Mouse (Mus musculus) limb, embryonic 13.5 days (tissue): ENCODE data around the gene Mia3. TPM values are rescaled to one million over a fixed set of nuclear protein-coding genes. Genes with fewer than 3 reads are reported as not detected.
A peak's percentile ranks its signal among the peaks of the same experiment; 100 is the strongest.
"Not testable (repeated sequence)": the region's sequence is repeated elsewhere in the genome, so short reads cannot be mapped to it uniquely, and the experiment has no call there.

Experiments
- ATAC-seq: fragments of 200-750 bp; cut with Nextera tagmentation; 2 replicates; pipeline ENCODE4 v1.8.0; 2017; ENCODE audit warnings: low read depth, moderate number of reproducible peaks, moderate TSS enrichment; ENCODE audit not compliant: low FRiP score
- H3K27ac ChIP-seq: fragments of 300-500 bp; sonication (generic); 2 replicates; pipeline ENCODE4 v1.5.1; 2015; ENCODE audit warnings: inconsistent platforms, mild to moderate bottlenecking, moderate library complexity
- H3K27me3 ChIP-seq: fragments of 300-500 bp; sonication (generic); 2 replicates; pipeline ENCODE4 v1.6.1; 2015; ENCODE audit warnings: mild to moderate bottlenecking, inconsistent platforms
- H3K36me3 ChIP-seq: fragments of 300-500 bp; sonication (generic); 2 replicates; pipeline ENCODE4 v1.6.1; 2015; ENCODE audit warnings: inconsistent platforms, mild to moderate bottlenecking, moderate library complexity
- H3K4me1 ChIP-seq: fragments of 300-500 bp; sonication (generic); 2 replicates; pipeline ENCODE4 v1.6.1; 2015; ENCODE audit warnings: inconsistent platforms
- H3K4me2 ChIP-seq: fragments of 300-500 bp; sonication (generic); replicated peaks from 2 replicates; pipeline ENCODE4 v1.6.1; 2015; ENCODE audit warnings: inconsistent platforms, mild to moderate bottlenecking, moderate library complexity
- H3K4me3 ChIP-seq: fragments of 300-500 bp; sonication (generic); 2 replicates; pipeline ENCODE4 v1.5.1; 2015; ENCODE audit warnings: moderate library complexity, mild to moderate bottlenecking, inconsistent platforms
- H3K9ac ChIP-seq: fragments of 300-500 bp; sonication (generic); 2 replicates; pipeline ENCODE4 v1.6.1; 2015; ENCODE audit warnings: mild to moderate bottlenecking, inconsistent platforms
- H3K9me3 ChIP-seq: fragments of 300-500 bp; sonication (generic); 2 replicates; pipeline ENCODE4 v1.6.1; 2016; ENCODE audit warnings: inconsistent platforms
- WGBS: fragments of 180-500 bp; shearing (Covaris S2); methylation state at CpG from one replicate; pipeline ENCODE4 v1.1.7; 2015; 5-methylcytosine and 5-hydroxymethylcytosine counted together
- polyA plus RNA-seq: library from polyadenylated mRNA; unstranded; fragments of >200 nt; fragmentation: Nextera tagmentation; extraction: Ambion mirVana; gene quantifications from 2 replicates; pipeline ENCODE4 v1.2.1, GENCODE M21; 2015

Mia3 gene
- polyA plus RNA-seq, 1 experiment from 2014 or later = 131 TPM

GRCm38 (mm10) chr1:183327171-183327570 lies 42.2 kb downstream of the Mia3 start:
- no peaks in the 10 kb centered on the region for H3K4me1 ChIP-seq
- no peaks in the 10 kb centered on the region for H3K27me3 ChIP-seq
- no peak overlapping the region for H3K9ac ChIP-seq
- no peak overlapping the region for H3K4me2 ChIP-seq
- H3K9me3 ChIP-seq = 0 out of 2 replicates have a peak, but pooled peaks cover 4% of the 10 kb centered on the region
- WGBS = 92% methylated on average over 8 of the region's 8 CpGs
- peaks cover 89% of the 10 kb centered on the region for H3K36me3 ChIP-seq
- H3K4me3 ChIP-seq = no peak overlapping the region
- ATAC-seq = no peak
- no peak overlapping the region for H3K27ac ChIP-seq

DNA sequence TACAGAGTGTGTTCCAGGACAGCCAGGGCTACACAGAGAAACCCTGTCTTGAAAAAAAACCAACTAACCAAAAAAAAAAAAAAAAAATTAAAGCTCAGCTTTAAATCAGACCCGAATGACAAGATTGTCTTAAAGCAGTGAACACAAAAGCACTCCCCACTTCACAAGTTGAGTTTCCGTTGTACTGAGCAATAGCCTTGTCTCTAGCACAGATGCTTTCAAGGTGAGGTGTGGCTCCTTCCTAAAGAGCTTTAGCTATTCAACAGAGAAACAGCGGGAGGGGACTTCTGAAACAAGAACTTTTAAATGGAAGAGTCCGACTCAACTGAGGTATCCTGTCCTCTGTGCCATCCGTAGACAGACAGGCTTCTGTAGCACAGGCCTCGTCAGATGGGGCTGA lies 44.9 kb downstream of the Mia3 start:
- no peak overlapping the region for H3K4me3 ChIP-seq
- ATAC-seq = no peak
- 0 out of 2 replicates have a peak, but pooled peaks cover 4% of the 10 kb centered on the region for H3K9me3 ChIP-seq
- H3K27ac ChIP-seq = no peak overlapping the region
- no peak overlapping the region for H3K4me2 ChIP-seq
- WGBS = 94% methylated on average over 6 of the region's 6 CpGs
- H3K9ac ChIP-seq = no peak overlapping the region
- H3K36me3 ChIP-seq = peaks cover 88% of the 10 kb centered on the region
- no peaks in the 10 kb centered on the region for H3K27me3 ChIP-seq
- H3K4me1 ChIP-seq = no peaks in the 10 kb centered on the region

DNA sequence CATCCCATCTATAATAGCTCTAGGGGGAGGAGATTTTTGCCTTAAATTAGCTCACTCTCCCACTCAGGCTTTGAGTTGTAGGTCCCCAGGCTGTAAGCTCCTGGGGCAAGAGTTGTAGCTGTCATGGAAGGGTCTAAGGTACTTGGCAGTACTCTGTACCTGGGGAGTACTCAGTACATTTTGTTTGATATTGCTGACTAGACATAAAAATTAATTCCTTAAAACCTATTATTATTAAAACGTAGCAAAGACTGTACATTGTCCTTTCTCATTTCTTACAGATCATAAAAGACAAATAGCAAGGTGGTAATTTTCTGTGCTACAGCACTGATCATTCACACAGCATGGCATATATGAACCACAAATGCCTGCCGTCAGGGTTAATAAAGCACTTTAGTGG lies 45.4 kb downstream of the Mia3 start:
- WGBS = 96% methylated on average over 2 of the region's 2 CpGs
- Histone ChIP-seq H3K4me3 (no peak overlapping the region), H3K27ac (no peak overlapping the region), H3K36me3 (peaks cover 88% of the 10 kb centered on the region), H3K9ac (no peak overlapping the region), H3K27me3 (no peaks in the 10 kb centered on the region), H3K4me2 (no peak overlapping the region), H3K9me3 (0 out of 2 replicates have a peak, but pooled peaks cover 4% of the 10 kb centered on the region), H3K4me1 (no peaks in the 10 kb centered on the region)
- ATAC-seq = no peak

DNA sequence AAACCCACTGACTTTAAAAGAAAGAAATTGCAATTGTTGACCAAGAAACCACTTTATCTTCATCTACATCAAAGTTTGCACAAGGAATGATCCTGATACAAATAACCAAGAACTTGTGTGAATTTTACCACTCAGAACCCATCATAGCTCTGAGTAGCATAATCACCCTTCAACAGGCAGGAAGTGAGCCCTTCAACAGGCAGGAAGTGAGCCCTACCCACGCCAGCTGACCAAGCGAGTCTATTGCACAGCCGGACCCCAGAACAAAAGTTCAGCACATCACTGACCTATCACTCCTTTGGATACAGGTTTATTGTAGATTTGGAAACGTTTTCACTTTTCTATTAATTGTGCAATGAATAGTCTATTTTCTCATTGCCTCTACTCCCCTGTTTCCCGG lies 46.9 kb downstream of the Mia3 start:
- not testable (repeated sequence) for H3K27ac ChIP-seq, H3K27me3 ChIP-seq, H3K9ac ChIP-seq, H3K4me1 ChIP-seq, H3K9me3 ChIP-seq, H3K4me3 ChIP-seq, ATAC-seq, H3K4me2 ChIP-seq
- H3K36me3 ChIP-seq = peaks cover 87% of the 10 kb centered on the region
- 91% methylated on average over 5 of the region's 5 CpGs for WGBS

DNA sequence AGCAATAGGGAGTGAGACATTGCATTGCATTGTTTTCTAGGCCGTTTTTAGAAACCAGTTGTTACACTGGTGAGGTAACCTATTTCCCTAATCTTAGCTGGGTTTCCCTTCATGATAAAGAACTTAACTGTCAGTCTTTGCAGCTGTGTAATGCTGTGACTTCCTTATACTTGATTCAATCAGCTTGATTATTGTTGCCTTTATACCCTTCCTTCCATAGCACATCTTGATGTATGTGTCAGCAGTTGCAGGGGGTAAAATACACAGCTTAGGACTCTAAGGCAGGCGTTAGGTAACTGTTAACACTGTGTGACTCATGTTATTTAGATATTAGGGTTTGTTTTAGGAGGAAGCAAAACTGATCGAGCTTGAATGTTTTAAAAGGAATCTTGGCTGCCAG lies 48.6 kb downstream of the Mia3 start:
- Histone ChIP-seq H3K27me3 (no peaks in the 10 kb centered on the region), H3K36me3 (peaks cover 88% of the 10 kb centered on the region), H3K4me2 (no peak overlapping the region), H3K4me1 (no peaks in the 10 kb centered on the region), H3K4me3 (no peak overlapping the region), H3K9ac (no peak overlapping the region), H3K9me3 (0 out of 2 replicates have a peak, but pooled peaks cover 4% of the 10 kb centered on the region), H3K27ac (no peak overlapping the region)
- WGBS = 84% methylated on average over 3 of the region's 3 CpGs
- no peak for ATAC-seq

DNA sequence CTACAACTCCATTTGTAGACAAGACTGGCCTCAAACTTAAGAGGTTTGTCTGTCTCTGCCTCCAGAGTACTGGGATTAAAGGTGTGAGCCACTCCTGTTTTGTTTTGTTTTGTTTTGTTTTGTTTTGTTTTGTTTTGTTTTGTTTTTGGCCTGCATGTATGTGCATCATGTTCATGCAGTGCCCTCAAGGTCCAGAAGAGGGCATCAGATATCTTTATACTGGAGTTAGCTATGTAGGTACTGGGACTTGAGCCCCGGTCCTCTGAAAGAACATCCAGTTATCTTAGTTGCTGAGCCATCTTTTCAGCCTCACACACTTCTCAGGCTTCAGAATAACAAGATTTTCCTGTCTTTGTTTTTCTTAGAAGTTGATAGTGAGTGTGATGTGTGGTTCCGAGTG lies 53.6 kb downstream of the Mia3 start:
- Histone ChIP-seq H3K27me3 (no peaks in the 10 kb centered on the region), H3K27ac (no peak overlapping the region), H3K36me3 (peaks cover 76% of the 10 kb centered on the region), H3K4me3 (no peak overlapping the region), H3K9me3 (no peaks in the 10 kb centered on the region), H3K9ac (no peak overlapping the region), H3K4me2 (no peak overlapping the region), H3K4me1 (no peaks in the 10 kb centered on the region)
- 87% methylated on average over 2 of the region's 2 CpGs for WGBS
- no peak for ATAC-seq

- WGBS = 95% methylated on average over 2 of the region's 2 CpGs
- Histone ChIP-seq H3K9ac (no peak overlapping the region), H3K4me3 (no peak overlapping the region), H3K9me3 (no peaks in the 10 kb centered on the region), H3K27ac (no peak overlapping the region), H3K27me3 (no peaks in the 10 kb centered on the region), H3K4me1 (no peaks in the 10 kb centered on the region), H3K4me2 (no peak overlapping the region), H3K36me3 (peaks cover 63% of the 10 kb centered on the region)
- no peak for ATAC-seq
These were observed 57.3 kb downstream of the Mia3 start for GRCm38 (mm10) chr1:183312076-183312475.

DNA sequence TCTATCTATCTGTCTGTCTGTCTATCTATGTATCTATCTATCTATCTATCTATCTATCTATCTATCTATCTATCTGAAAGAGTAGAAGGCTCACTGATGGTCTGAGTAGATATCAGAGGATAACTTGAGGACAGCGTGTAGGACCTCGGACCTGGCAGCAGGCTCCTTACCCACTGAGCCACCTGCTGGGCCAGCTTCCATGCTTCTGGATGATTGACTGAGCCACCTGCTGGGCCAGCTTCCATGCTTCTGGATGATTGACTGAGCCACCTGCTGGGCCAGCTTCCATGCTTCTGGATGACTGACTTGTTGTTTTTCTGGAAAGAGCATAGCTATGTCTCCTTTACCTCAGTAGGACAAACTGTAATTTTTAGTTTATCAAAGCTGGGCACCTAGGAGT lies 59.8 kb downstream of the Mia3 start:
- not testable (repeated sequence) for ATAC-seq, H3K9ac ChIP-seq, H3K27ac ChIP-seq, H3K9me3 ChIP-seq, H3K4me2 ChIP-seq, H3K4me3 ChIP-seq, H3K4me1 ChIP-seq, H3K27me3 ChIP-seq
- peaks cover 44% of the 10 kb centered on the region for H3K36me3 ChIP-seq
- WGBS = 82% methylated on average over 2 of the region's 2 CpGs

- 79% methylated on average over 1 of the region's 1 CpGs for WGBS
- ATAC-seq = no peak
These were observed 60.9 kb downstream of the Mia3 start for GRCm38 (mm10) chr1:183308476-183308875.

GRCm38 (mm10) chr1:183307555-183307954 lies 61.8 kb downstream of the Mia3 start:
- peaks cover 28% of the 10 kb centered on the region for H3K36me3 ChIP-seq
- no peak for ATAC-seq
- 78% methylated on average over 3 of the region's 3 CpGs for WGBS
- no peak overlapping the region for H3K27ac ChIP-seq
- H3K4me3 ChIP-seq = no peak overlapping the region
- H3K9me3 ChIP-seq = no peaks in the 10 kb centered on the region
- no peaks in the 10 kb centered on the region for H3K27me3 ChIP-seq
- no peak overlapping the region for H3K4me2 ChIP-seq
- no peak overlapping the region for H3K9ac ChIP-seq
- H3K4me1 ChIP-seq = no peaks in the 10 kb centered on the region

More at GRCm38 (mm10) chr1:183308476-183308875, 60.9 kb downstream of the Mia3 start:
- no peak overlapping the region for H3K4me3 ChIP-seq
- H3K4me1 ChIP-seq = no peaks in the 10 kb centered on the region
- H3K9me3 ChIP-seq = no peaks in the 10 kb centered on the region
- peaks cover 33% of the 10 kb centered on the region for H3K36me3 ChIP-seq
- no peak overlapping the region for H3K9ac ChIP-seq
- H3K4me2 ChIP-seq = no peak overlapping the region
- H3K27ac ChIP-seq = no peak overlapping the region
- no peaks in the 10 kb centered on the region for H3K27me3 ChIP-seq

- H3K27ac ChIP-seq = no peak overlapping the region
- no peaks in the 10 kb centered on the region for H3K9me3 ChIP-seq
- no peaks in the 10 kb centered on the region for H3K27me3 ChIP-seq
- no peak overlapping the region for H3K4me3 ChIP-seq
- no peaks in the 10 kb centered on the region for H3K36me3 ChIP-seq
- 86% methylated on average over 6 of the region's 6 CpGs for WGBS
- no peak overlapping the region for H3K4me2 ChIP-seq
- H3K9ac ChIP-seq = no peak overlapping the region
- H3K4me1 ChIP-seq = 0 out of 2 replicates have a peak, but pooled peaks cover 3% of the 10 kb centered on the region
- ATAC-seq = no peak
These were observed 70.2 kb downstream of the Mia3 start for GRCm38 (mm10) chr1:183299161-183299560.

DNA sequence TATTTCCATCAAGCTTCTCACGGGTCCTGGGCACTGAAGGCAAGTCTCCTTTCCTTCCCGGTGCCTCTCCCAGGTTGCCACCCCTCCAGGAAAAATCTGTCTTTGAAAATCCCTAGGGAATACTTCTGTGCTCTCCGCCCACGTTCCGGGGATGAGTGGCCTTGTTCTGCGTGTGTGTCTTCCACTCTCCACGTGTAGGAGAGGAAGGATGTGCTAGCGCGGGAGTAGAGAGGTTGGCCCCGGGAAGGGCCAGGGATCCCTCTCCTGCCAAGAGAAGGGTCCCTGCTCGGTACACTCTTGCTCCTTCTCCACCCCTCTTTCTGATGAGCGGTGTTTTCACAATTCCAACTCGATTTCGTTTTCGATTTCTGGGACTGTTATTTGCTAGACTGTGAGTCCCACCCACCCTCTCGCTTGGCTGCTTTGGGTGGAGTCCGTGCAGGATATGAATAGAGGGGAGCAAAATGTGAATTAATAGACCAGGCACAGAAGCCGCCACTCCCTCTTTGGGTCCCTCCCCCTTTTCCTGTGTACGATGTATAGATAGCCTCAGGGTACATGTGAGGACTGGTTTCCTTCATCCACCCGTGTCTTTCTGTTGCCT lies 71.4 kb downstream of the Mia3 start:
- WGBS = 0% methylated on average over 20 of the region's 20 CpGs
- Histone ChIP-seq H3K9me3 (no peaks in the 10 kb centered on the region), H3K4me1 (0 out of 2 replicates have a peak, but pooled peaks cover 3% of the 10 kb centered on the region), H3K4me2 (peak overlapping the region; percentile 64), H3K9ac (peak overlapping the region; percentile 68), H3K27me3 (no peaks in the 10 kb centered on the region), H3K4me3 (peak overlapping the region; percentile 52), H3K27ac (peak overlapping the region; percentile 18; the same call in 1 of the 2 replicates), H3K36me3 (peaks cover 11% of the 10 kb centered on the region)
- no peak for ATAC-seq

DNA sequence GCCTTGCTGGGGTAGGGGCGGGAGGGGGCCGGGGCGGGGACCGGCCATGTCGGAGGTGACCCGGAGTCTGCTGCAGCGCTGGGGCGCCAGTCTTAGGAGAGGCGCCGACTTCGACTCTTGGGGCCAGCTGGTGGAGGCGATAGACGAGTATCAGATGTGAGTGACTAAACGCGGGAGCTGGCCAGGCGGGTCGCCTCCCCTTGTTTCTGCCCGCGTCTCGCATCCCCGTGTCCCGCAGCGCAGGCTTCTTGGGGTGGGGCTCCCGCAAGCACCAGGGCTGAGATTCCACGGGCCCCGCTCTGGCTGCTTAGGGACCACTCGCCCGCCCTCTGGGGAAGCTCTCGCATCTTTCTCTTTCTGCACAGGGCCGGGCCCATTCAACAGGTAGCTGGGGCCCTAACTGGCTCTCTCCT lies 71.9 kb downstream of the Mia3 start:
- Histone ChIP-seq H3K27ac (peak overlapping the region; percentile 18; the same call in 1 of the 2 replicates), H3K4me2 (peak overlapping the region; percentile 64), H3K9me3 (no peaks in the 10 kb centered on the region), H3K4me3 (peak overlapping the region; percentile 52), H3K27me3 (no peaks in the 10 kb centered on the region), H3K4me1 (0 out of 2 replicates have a peak, but pooled peaks cover 3% of the 10 kb centered on the region), H3K36me3 (peaks cover 14% of the 10 kb centered on the region), H3K9ac (peak overlapping the region; percentile 68)
- ATAC-seq = no peak; the same call in 1 of the 2 replicates
- WGBS = 1% methylated on average over 30 of the region's 30 CpGs
